20 mouse cellular contexts compared by ENCODE assay signal in the genomic region with DNA sequence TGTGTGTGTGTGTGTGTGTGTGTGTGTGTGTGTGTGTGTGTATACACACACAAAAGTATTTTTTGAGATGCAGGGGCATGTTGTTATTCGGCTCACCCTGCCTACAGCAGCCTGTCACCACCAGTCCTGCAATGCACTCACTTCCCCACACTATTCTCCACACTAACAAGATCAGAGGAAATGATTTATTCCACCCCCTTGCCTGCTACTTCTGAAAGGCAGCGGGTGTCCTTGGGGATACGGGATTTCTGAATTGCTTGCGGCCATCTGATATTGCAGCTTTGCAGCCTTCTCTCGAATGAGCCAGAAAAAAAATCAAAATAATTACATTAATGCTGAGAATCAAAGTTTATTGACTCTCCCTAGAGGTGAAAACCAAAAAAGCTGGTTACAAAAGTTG.
DNase-seq lines count a peak whose midpoint lies in the region; ATAC-seq lines count a peak whose summit lies in the region.
"Had no signal": no experiment of that assay in that cellular context is flagged by ENCODE, and none has a peak within 500 bp of the region (broad histone marks: within the 10 kb centered on the region; RNA-seq: fewer than 3 reads in every experiment).

No protein-coding gene starts in this region.

- no peaks in the 10 kb centered on the region for H3K36me3 ChIP-seq in midbrain, embryonic 11.5 days (ENCODE audit: control insufficient read depth, insufficient read depth, low read length)
- H3K36me3 ChIP-seq in midbrain, embryonic 10.5 days, result no peaks in the 10 kb centered on the region
- no peaks in the 10 kb centered on the region for H3K36me3 ChIP-seq in hindbrain, embryonic 12.5 days
- H3K36me3 ChIP-seq in midbrain, embryonic 15.5 days (replicated peaks), result no peaks in the 10 kb centered on the region
- H3K36me3 ChIP-seq: limb, embryonic 10.5 days had no signal

- H3K4me3 ChIP-seq in midbrain, embryonic 11.5 days (ENCODE audit: low read depth, low read length), result no peak overlapping the region
- no peak overlapping the region for H3K4me3 ChIP-seq in midbrain, embryonic 10.5 days
- H3K4me3 ChIP-seq in hindbrain, embryonic 12.5 days, result no peak overlapping the region
- no peak overlapping the region for H3K4me3 ChIP-seq in midbrain, embryonic 15.5 days
- H3K4me3 ChIP-seq: left cerebral cortex, adult 2 months; limb, embryonic 10.5 days had no signal

- no peak overlapping the region for H3K27ac ChIP-seq in midbrain, embryonic 11.5 days (ENCODE audit: low read depth, low read length)
- no peak overlapping the region for H3K27ac ChIP-seq in midbrain, embryonic 10.5 days (replicated peaks)
- no peak overlapping the region for H3K27ac ChIP-seq in hindbrain, embryonic 12.5 days
- peak overlapping the region; percentile 65 for H3K27ac ChIP-seq in midbrain, embryonic 15.5 days
- H3K27ac ChIP-seq: left cerebral cortex, adult 2 months; limb, embryonic 10.5 days had no signal

- peak; percentile 81 for ATAC-seq in midbrain, embryonic 11.5 days (ENCODE audit: low FRiP score)
- peak; percentile 88 for ATAC-seq in hindbrain, embryonic 12.5 days (ENCODE audit: low FRiP score)
- ATAC-seq in midbrain, embryonic 15.5 days (replicated peaks), result peak; percentile 94

- H3K4me2 ChIP-seq in midbrain, embryonic 11.5 days, result no peak overlapping the region
- no peak overlapping the region for H3K4me2 ChIP-seq in hindbrain, embryonic 12.5 days (replicated peaks)
- H3K4me2 ChIP-seq in midbrain, embryonic 15.5 days, result peak overlapping the region; percentile 11; the same call in 1 of the 2 replicates
- H3K4me2 ChIP-seq: heart, embryonic 11.5 days; liver, embryonic 11.5 days had no signal

- H3K4me1 ChIP-seq in midbrain, embryonic 11.5 days (ENCODE audit: control insufficient read depth, insufficient read depth, low read length), result no peaks in the 10 kb centered on the region
- peaks cover 13% of the 10 kb centered on the region for H3K4me1 ChIP-seq in midbrain, embryonic 10.5 days
- H3K4me1 ChIP-seq in hindbrain, embryonic 12.5 days, result peaks cover 5% of the 10 kb centered on the region; the same call in 1 of the 2 replicates
- H3K4me1 ChIP-seq in midbrain, embryonic 15.5 days, result peaks cover 16% of the 10 kb centered on the region
- H3K4me1 ChIP-seq: limb, embryonic 10.5 days had no signal

- no peaks in the 10 kb centered on the region for H3K9me3 ChIP-seq in midbrain, embryonic 11.5 days (ENCODE audit: control insufficient read depth, low read length)
- no peaks in the 10 kb centered on the region for H3K9me3 ChIP-seq in midbrain, embryonic 10.5 days (replicated peaks)
- H3K9me3 ChIP-seq in hindbrain, embryonic 12.5 days (replicated peaks), result no peaks in the 10 kb centered on the region
- H3K9me3 ChIP-seq in midbrain, embryonic 15.5 days, result no peaks in the 10 kb centered on the region
- H3K9me3 ChIP-seq: limb, embryonic 10.5 days had no signal

- peak; percentile 10 for DNase-seq in embryo, embryonic 11 days
- no peak for DNase-seq in embryo, embryonic 10.5 days (ENCODE audit: low spot score)
- DNase-seq in midbrain, embryonic 11.5 days (ENCODE audit: low spot score, missing footprints), result no peak
- DNase-seq in midbrain, embryonic 10.5 days (ENCODE audit: low spot score), result no peak
- DNase-seq in spleen, adult 12 weeks (ENCODE audit: low spot score), result no peak
- no peak for DNase-seq in layer of hippocampus, postnatal 36 days
- DNase-seq: adrenal gland, adult 8-10 months; cerebellum, adult 8-10 months; gastrocnemius, postnatal 36 days; kidney, postnatal 10 days; lung, adult 2 months; lung, postnatal 4 days; right cerebral cortex, postnatal 4 days had no signal

- H3K27me3 ChIP-seq in midbrain, embryonic 11.5 days (ENCODE audit: control insufficient read depth, insufficient read depth, low read length), result no peaks in the 10 kb centered on the region
- H3K27me3 ChIP-seq in midbrain, embryonic 10.5 days (ENCODE audit: low read depth, poor library complexity, severe bottlenecking), result no peaks in the 10 kb centered on the region
- H3K27me3 ChIP-seq in hindbrain, embryonic 12.5 days, result no peaks in the 10 kb centered on the region
- H3K27me3 ChIP-seq in midbrain, embryonic 15.5 days (replicated peaks), result no peaks in the 10 kb centered on the region
- H3K27me3 ChIP-seq: CH12.LX had no signal

- WGBS in midbrain, embryonic 11.5 days, result 53% methylated on average over 5 of the region's 5 CpGs
- WGBS in midbrain, embryonic 10.5 days, result 78% methylated on average over 5 of the region's 5 CpGs
- WGBS in hindbrain, embryonic 12.5 days, result 38% methylated on average over 5 of the region's 5 CpGs
- 16% methylated on average over 5 of the region's 5 CpGs for WGBS in midbrain, embryonic 15.5 days

- H3K9ac ChIP-seq in midbrain, embryonic 11.5 days (ENCODE audit: low read length), result no peak overlapping the region
- no peak overlapping the region for H3K9ac ChIP-seq in hindbrain, embryonic 12.5 days
- no peak overlapping the region for H3K9ac ChIP-seq in midbrain, embryonic 15.5 days
